Mouse (Mus musculus) frontal cortex, adult (tissue): ENCODE results near the gene Gan.
A peak's percentile ranks its signal among the peaks of the same experiment; 100 is the strongest.

Source experiments
- ATAC-seq: cut with Nextera tagmentation; 2 replicates; pipeline ENCODE4 v1.9.2; 2017; ENCODE audit warnings: mild to moderate bottlenecking, moderate library complexity, mixed read lengths; ENCODE audit not compliant: low TSS enrichment

The Gan gene

GRCm38 (mm10) chr8:117253390-117254269 lies 95.7 kb downstream of the Gan start:
- no peak for ATAC-seq

DNA sequence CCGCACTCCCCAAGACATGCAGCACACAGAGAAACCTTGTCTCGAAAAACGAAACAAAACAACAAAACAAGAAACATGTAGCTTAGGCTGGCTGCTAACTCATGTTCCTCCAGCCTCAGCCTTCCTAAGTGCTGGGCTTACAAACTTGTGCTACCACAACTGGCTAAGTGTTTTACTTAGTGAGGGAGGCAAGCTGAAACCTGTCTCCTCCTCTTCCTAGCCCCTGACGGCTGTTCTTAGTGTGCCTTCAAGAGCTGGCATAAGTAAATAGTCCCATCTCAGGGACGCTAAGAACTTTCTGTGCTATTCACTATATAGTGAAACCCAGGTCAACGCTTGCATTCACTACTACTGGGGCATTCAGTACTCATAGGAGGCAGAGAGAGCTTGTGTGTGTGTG lies 96.6 kb downstream of the Gan start:
- no peak for ATAC-seq

- ATAC-seq = peak; percentile 78
These were observed 98.5 kb downstream of the Gan start for GRCm38 (mm10) chr8:117256292-117256938.

- ATAC-seq = peak; percentile 1; the same call in 1 of the 2 replicates
These were observed 99.3 kb downstream of the Gan start, which contains the start of gene Cmip for GRCm38 (mm10) chr8:117257029-117257820. Cmip (plus strand) TSS chr8:117257064.

DNA sequence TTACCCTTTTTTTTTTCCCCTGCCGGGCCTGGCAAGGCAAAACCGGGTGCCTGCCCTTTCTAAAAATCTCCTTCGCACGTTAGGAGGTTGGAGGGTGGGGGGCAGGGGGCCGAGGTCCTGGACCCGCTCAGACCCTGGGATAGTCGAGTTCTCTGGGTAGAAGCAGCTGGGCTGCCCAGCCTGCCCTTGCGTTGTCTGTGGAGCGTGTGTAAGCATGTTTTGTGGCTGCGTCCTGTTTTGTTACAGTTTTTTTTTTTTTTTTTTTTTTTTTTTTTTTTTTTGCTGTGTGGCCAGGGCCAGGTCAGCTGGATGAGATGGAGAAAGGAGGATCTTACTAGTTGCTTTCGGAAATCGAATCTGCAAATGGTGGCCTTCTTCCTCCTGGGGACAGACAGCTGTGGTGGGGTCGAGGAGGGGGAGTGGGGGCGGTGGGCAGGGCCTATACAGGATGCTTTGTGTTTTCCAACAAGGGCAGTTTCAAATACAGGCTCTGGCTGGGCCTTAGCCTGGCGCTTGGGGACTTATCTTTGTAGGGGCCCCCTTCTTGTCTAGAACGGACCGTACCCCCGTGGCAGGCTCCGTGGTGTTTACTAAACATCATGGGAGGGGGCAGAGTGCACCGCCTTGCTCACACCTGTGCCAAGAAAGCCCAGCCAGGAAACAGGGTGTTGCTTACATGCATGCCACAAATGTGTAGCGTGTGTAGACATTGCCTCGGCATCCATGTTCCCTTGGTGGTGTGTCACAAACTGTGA lies 100.1 kb downstream of the Gan start:
- no peak for ATAC-seq

- ATAC-seq = no peak
These were observed 100.7 kb downstream of the Gan start for GRCm38 (mm10) chr8:117258576-117259040.

DNA sequence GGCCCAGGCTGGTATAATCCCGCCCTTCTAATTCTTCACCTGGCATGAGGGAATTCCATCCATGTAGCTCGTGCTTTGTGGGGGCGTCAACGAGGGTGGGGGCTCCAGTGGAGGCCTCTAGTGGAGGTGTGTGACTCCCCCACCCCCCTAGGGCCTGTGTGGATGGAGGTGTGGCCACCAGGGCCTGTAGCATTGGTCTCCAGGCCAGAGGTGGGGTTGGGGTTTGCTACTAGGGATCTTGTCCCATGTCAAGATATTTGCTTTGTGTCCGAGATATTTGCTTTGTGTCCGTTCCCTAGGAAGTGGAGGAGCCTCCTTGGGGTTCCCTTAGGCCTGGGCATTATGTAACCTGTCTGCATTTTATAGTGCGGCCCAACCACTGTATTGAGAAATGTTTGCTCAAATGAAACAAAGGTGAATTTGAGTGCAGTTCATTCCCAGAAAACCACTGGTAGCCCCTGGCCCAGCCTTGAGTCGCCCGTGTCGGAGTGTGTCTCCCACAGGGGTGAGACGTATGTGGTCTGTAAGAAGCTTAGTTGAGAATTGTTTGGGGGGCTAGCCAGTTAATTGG lies 101.6 kb downstream of the Gan start:
- ATAC-seq = no peak

DNA sequence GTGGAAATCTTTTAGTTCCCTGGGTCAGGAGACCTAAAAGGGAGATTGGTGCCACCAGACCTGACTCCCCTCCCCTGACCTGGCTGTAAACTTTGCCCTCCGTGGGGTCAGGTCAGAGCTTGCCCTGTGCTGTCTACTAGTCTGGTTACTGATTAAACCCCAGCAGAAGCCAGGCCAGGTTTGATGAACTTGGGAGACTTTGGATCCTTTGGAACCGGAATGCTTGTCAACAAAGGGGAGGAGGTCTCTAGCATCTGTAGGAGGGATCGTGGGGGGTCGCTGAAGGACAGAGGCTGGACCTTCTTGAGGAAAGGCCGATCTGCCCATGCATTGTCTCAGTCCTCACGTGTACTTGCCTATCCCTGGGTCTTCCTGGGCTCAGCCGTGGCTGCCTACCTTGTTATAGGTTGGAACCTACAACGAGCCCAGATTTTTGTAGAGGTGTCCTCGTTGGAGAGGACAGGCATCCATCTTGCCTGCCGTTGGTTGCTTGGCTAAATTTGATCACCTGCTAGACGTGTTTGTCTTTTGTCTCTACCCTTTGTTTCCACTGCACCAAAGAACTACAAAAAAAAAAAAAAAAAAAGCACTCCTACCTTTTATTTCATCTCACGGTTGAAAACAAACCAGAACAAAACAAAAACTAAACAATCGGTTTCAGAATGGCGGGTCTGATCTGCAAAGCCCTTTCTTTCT lies 102.4 kb downstream of the Gan start:
- no peak for ATAC-seq

DNA sequence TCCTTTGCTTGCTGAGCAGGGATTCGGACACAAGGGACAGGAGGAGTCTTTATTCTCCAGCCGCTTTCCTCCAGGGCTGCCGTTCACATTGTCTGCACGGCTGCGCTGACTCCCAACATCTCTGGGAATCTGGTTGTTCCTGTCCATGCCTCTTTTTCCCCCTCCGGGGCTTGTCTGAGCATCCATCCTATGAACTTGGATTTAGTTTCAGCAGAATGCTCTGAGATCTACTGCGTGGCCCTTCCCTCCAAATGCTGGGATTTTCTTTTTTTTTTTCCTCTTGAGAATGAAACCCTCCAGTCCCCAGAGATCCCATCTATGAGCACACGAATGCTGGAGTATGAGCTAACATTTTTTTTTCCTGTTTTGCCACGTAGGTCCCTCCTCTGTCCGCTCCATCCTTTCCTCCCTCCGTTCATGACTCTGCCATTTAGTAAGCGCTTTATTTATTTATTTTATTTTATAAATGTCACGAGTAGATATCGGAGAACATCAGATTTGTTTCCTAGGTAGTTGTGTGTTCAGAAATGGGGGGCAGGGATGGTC lies 103.1 kb downstream of the Gan start:
- ATAC-seq = no peak

DNA sequence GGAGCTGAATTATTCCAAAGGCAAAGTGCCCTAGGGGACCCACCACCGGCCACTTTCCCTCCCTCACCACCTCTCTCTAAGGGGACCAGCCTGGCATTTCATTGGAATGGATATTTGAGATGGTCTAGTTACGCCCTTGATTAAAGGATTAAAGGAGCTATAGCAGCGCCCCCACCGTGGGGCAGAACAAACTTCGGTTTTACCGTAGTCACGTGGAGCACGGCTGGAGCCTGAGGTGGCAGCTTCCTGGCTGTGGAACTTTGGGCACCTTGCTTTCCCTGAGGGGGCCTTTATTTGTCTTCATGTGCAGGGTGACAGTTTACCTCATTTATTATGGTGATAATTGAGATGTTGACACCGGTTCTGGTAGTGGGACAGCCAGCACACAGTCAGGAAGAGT lies 103.8 kb downstream of the Gan start:
- no peak for ATAC-seq

DNA sequence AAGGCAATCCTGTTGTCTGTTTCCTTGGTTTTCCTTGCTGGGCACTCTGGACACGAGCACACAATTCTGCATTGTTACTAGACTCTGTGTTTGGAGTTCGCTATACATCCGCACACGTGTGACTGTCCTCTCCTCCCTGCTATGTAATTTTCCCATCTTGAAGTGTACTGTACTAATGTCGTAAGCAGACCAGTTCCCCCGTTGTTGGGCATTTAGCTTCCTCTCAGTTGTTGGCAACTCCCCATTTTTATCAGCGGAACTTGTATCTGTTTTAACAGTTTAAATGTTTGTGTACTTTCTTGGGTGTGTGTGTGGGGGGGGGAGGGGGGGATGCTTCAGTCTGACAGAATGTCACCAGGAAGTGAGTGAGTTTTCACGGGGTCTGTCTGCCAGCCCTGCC lies 104.8 kb downstream of the Gan start:
- no peak for ATAC-seq

- no peak for ATAC-seq
These were observed 105.5 kb downstream of the Gan start for GRCm38 (mm10) chr8:117263442-117263841.

- ATAC-seq = no peak
These were observed 107.1 kb downstream of the Gan start for GRCm38 (mm10) chr8:117265079-117265478.
